Mouse (Mus musculus) kidney, postnatal 0 days (tissue): ENCODE measurements around the gene Naa38. TPM values are rescaled to one million over a fixed set of nuclear protein-coding genes. Genes with fewer than 3 reads are reported as not detected.

Experiments
- ATAC-seq: fragments of 200-750 bp; cut with Nextera tagmentation; replicated peaks from 2 replicates; pipeline ENCODE4 v1.8.0; 2017; ENCODE audit warnings: low read depth, moderate number of reproducible peaks, moderate TSS enrichment, moderate library complexity; ENCODE audit not compliant: low FRiP score
- DNase-seq: peaks from one replicate; pipeline ENCODE4 v3.0.0-alpha.2; 2016; ENCODE audit warnings: low spot score
- H3K27ac ChIP-seq: fragments of 300-500 bp; sonication (generic); 2 replicates; pipeline ENCODE4 v1.5.1; 2014; ENCODE audit warnings: mild to moderate bottlenecking
- H3K27me3 ChIP-seq: fragments of 300-500 bp; sonication (generic); 2 replicates; pipeline ENCODE4 v1.6.1; 2014; ENCODE audit warnings: low read length, mixed read lengths; ENCODE audit not compliant: insufficient read depth
- H3K36me3 ChIP-seq: fragments of 300-500 bp; sonication (generic); 2 replicates; pipeline ENCODE4 v1.6.1; 2014; ENCODE audit warnings: low read length, mixed read lengths; ENCODE audit not compliant: insufficient read depth
- H3K4me1 ChIP-seq: fragments of 300-500 bp; sonication (generic); replicated peaks from 2 replicates; pipeline ENCODE4 v1.6.1; 2014; ENCODE audit warnings: antibody characterized with exemption, low read length, mixed read lengths; ENCODE audit not compliant: insufficient read depth
- H3K4me2 ChIP-seq: fragments of 300-500 bp; sonication (generic); 2 replicates; pipeline ENCODE4 v1.6.1; 2014; ENCODE audit warnings: mild to moderate bottlenecking, low read length, moderate library complexity, mixed read lengths
- H3K4me3 ChIP-seq: fragments of 300-500 bp; sonication (generic); replicated peaks from 2 replicates; pipeline ENCODE4 v1.5.1; 2014; ENCODE audit warnings: low read depth, low read length
- H3K9ac ChIP-seq: fragments of 300-500 bp; sonication (generic); 2 replicates; pipeline ENCODE4 v1.6.1; 2014; ENCODE audit warnings: low read depth, low read length
- H3K9me3 ChIP-seq: fragments of 300-500 bp; sonication (generic); replicated peaks from 2 replicates; pipeline ENCODE4 v1.6.1; 2016; ENCODE audit warnings: low read length, inconsistent platforms, mixed read lengths
- CTCF ChIP-seq: IDR thresholded peaks from 2 replicates; pipeline ENCODE4 v1.5.1; 2016; ENCODE audit warnings: antibody characterized with exemption, low read depth, mild to moderate bottlenecking, moderate library complexity
- WGBS: fragments of 180-500 bp; shearing (Covaris S2); extraction: QIAGEN DNeasy Blood & Tissue Kit; methylation state at CpG from one replicate; pipeline ENCODE4 v1.1.7; 2014; 5-methylcytosine and 5-hydroxymethylcytosine counted together
- polyA plus RNA-seq: library from polyadenylated mRNA; unstranded; fragments of >200 nt; fragmentation: Nextera tagmentation; extraction: Ambion mirVana; gene quantifications from 2 replicates; pipeline ENCODE4 v1.2.1, GENCODE M21; 2015

Gene Naa38
- polyA plus RNA-seq, 1 experiment from 2014 or later = 198 TPM

DNA sequence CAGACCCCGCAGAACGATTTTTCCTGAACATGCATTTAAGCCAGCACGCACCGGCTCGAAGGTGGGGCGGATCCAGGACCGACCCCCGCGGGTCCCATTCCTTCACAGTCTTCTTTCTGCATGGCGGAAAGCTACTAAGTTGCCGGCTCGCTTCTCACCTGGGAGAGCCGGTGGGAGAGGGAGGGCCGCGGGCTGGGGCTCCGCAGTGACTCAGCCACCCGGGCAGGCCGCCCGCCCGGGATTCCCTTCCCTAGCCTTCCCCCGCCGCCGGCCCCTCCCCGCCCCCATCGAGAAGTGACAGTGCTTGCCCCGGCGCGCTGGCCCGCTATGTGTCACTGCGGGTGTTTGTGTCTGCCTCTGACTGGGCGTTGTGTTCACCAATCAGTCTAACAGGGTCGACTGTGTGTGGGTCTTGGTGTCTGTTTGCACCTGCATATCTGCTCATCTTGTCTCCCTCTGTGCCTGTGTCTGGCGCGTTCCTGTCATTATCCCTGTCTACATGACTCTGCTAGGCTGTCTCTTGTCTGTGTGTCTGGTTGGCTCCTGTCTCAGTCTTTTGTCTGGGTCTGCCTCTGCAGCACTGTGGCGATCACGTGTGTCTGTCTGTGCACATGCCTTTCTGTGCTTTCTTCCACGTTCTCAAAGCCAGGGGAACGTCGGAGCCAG is 16.4 kb downstream of the Naa38 start:
- 2% methylated on average over 39 of the region's 39 CpGs for WGBS
- Histone ChIP-seq H3K4me2 (peak overlapping the region; percentile 98), H3K36me3 (peaks cover 14% of the 10 kb centered on the region), H3K4me3 (peak overlapping the region; percentile 82), H3K27ac (peak overlapping the region; percentile 99), H3K9ac (peak overlapping the region; percentile 86), H3K4me1 (peaks cover 43% of the 10 kb centered on the region), H3K9me3 (no peaks in the 10 kb centered on the region), H3K27me3 (no peaks in the 10 kb centered on the region)
- ATAC-seq (no peak), DNase-seq (peak; percentile 71)
- no peak for TF ChIP-seq CTCF

DNA sequence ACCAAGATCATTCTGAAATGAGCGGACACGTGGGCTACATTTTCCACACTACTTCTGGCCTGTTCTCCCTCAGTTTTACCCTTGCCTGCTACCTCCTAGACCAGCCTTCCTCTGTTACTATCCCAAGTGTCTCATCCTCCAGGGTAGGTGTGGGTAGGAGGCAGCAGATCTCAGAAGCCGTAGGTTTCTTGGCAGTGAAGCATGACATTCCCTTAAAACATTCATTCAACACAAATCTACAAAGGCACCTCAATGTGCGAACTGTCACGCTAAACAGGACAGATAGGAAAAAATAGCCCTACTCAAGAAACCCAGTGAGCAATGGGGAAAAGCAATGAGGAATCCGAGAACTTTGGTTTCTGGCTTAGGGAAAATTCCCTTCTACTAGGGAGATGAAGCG is 17.3 kb downstream of the Naa38 start:
- Histone ChIP-seq H3K27me3 (no peaks in the 10 kb centered on the region), H3K9me3 (no peaks in the 10 kb centered on the region), H3K36me3 (peaks cover 5% of the 10 kb centered on the region), H3K4me2 (peak overlapping the region; percentile 98; the same call in 1 of the 2 replicates), H3K4me3 (no peak overlapping the region), H3K27ac (peak overlapping the region; percentile 99; the same call in 1 of the 2 replicates), H3K9ac (peak overlapping the region; percentile 35; the same call in 1 of the 2 replicates), H3K4me1 (peaks cover 48% of the 10 kb centered on the region)
- ATAC-seq = no peak
- no peak for TF ChIP-seq CTCF
- WGBS = 52% methylated on average over 7 of the region's 7 CpGs
- DNase-seq = no peak

DNA sequence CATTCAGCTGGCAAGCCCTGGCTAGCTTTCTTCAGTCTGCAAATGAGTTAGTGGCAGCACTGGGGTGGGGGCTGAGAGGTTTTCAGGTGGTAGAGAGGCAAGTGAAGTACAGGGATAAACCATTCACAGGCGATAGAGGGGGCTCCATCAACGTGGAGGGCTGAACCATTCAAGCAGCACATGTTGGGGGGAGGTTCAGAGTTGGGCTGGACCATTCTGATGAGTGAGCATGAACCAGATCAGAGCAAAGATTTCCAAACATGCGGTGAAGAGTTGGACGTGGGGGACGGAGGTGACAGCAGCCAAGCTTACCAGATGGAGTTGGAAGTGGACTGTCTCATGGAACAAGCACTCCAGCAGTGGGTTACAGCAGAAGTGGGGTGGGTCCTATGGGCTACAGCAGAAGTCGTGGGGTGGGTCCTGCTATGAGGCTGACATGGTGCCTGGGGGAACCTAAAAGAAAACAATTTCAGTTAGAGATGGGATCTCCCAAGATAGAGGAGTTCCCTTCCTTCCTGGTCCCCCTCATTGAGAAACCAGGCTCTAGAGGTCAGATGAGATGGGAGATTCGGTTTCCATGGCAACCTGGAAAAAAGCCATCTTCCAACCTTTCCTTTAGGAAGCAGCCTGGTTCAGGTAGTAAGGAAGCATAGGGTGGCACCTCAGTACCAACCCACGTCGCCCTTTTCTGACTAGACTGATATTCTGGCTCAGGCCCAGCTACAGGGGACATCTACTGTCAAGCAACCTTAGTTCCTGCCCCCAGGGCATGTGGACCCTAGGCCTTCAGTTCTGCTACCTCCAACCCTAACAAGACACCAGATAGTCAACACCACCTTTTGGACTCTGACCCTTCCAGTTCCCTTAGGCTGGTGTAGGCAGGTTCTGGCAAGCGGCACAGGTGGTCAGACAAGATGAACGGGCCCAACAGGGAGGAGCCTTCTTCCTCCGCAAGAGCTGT is 18.2 kb downstream of the Naa38 start, which contains the start of gene Kdm6b:
Gene Kdm6b, minus strand, starts transcription at position 455 of the 961 bp plus-strand sequence.
- Histone ChIP-seq H3K27ac (peak within 1 kb of the TSS; percentile 99), H3K4me1 (peaks cover 40% of the 10 kb centered on the region), H3K9me3 (no peaks in the 10 kb centered on the region), H3K36me3 (no peaks in the 10 kb centered on the region), H3K9ac (peak within 1 kb of the TSS; percentile 90; the same call in 1 of the 2 replicates), H3K27me3 (no peaks in the 10 kb centered on the region), H3K4me3 (peak within 1 kb of the TSS; percentile 73), H3K4me2 (peak within 1 kb of the TSS; percentile 98)
- no peak for ATAC-seq
- TF ChIP-seq CTCF = peak; percentile 16; the same call in 1 of the 2 replicates
- DNase-seq = peak; percentile 78
- WGBS = 25% methylated on average over 12 of the region's 12 CpGs

DNA sequence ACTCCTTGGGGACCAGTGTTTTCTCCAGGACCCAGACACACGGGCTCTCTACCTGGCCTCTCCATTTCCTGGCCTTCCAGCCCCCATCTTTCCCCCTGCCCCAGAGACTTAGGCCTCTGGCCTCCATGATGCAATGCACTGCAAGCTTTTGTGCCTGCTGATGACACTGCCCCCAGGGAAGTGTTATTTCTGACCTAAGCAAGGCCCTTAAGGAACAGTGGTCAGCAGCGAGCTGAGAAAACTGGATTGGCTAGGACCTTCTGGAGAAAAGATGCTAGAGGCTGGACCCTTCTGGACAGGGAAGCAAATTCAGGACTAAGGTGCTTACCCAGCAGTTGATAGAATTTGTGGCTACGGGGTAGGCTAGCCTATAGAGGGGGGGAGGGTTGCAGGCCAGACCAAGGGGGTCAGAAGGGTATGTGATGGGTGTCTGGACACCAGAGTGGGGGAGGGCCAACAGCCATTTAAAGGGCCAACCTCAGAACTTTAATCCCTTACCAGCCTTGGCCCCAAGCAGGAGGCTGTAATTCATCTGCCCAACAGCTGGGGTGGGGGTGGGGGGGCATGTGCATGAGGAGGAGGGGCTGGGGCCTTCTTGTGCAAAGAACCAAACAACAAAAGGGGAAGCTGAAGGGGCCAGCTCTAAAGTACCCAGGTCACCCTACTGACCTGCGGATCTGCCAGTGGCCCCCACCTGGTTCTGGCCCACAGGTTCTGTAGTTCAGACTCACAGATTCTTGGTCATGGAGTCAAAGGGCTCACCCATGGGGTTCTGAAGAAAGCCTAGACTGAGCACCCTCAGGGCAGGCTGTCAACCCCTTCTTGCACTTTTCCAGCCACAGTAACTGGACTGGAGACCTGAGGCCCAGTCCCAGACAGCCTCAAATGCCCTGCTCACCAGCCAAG is 19.4 kb downstream of the Naa38 start:
- Histone ChIP-seq H3K36me3 (no peaks in the 10 kb centered on the region), H3K27me3 (no peaks in the 10 kb centered on the region), H3K27ac (peak overlapping the region; percentile 99), H3K9me3 (no peaks in the 10 kb centered on the region), H3K9ac (peak overlapping the region; percentile 90), H3K4me3 (peak overlapping the region; percentile 73), H3K4me2 (peak overlapping the region; percentile 95), H3K4me1 (peaks cover 44% of the 10 kb centered on the region)
- ATAC-seq = no peak
- no peak for TF ChIP-seq CTCF
- DNase-seq = no peak
- 14% methylated on average over 4 of the region's 4 CpGs for WGBS

DNA sequence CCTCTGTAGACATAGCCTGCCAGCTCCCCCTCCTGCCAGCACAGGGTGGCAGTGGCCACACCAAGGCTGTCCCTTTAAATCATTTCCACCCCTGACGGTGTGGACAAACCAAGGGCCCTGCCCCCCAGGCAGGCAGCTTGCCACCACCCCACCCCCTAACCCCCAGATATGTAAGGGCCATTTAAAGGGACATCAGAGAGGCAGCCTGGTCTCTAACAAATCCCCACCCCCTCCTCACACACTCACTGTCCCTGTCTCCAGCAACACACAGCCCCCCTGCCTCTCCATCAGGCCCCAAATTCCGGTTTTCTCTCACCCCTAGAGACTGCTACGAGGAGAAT is 20.0 kb downstream of the Naa38 start:
- ATAC-seq (peak; percentile 5; the same call in 1 of the 2 replicates), DNase-seq (peak; percentile 79)
- H3K36me3 ChIP-seq = no peaks in the 10 kb centered on the region
- no peaks in the 10 kb centered on the region for H3K9me3 ChIP-seq
- H3K27me3 ChIP-seq = no peaks in the 10 kb centered on the region
- H3K9ac ChIP-seq = peak overlapping the region; percentile 90
- peak overlapping the region; percentile 73 for H3K4me3 ChIP-seq
- H3K4me2 ChIP-seq = peak overlapping the region; percentile 95
- peaks cover 45% of the 10 kb centered on the region for H3K4me1 ChIP-seq
- 0% methylated on average over 3 of the region's 3 CpGs for WGBS
- peak overlapping the region; percentile 99 for H3K27ac ChIP-seq
- peak; percentile 38; the same call in 1 of the 2 replicates for TF ChIP-seq CTCF
